Mouse (Mus musculus): ENCODE data around the gene Cracr2b. TPM values are rescaled to one million over a fixed set of nuclear protein-coding genes. Genes with fewer than 3 reads are reported as not detected.

The Cracr2b gene
- total and polyA plus RNA-seq, 3 experiments, result not detected

DNA sequence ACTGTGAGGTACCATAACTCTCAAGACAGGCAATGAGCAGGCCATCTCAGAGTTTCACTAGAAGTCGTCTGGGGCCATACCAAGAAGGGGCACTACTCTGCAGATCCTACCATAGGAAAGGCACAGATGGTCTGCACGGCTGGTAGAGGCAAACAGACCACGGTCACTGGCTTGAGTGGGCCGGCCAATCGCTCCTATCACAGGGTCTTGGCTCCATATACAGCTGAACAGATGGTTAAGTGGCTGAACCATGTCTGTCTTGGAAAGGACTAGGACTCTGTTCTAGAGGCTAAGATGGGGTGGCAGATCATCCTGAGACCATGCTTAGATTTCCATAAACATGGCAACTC is 41.6 kb downstream of the Cracr2b start:
- no peak overlapping the region for H3K4me2 ChIP-seq (ENCODE audit: insufficient read depth, low read depth, poor library complexity, severe bottlenecking)
- H3K9me3 ChIP-seq (replicated peaks; ENCODE audit: low read length), result no peaks in the 10 kb centered on the region
- H3K27ac ChIP-seq (ENCODE audit: insufficient read depth, low read depth), result no peak overlapping the region
- peaks cover 23 to 54% of the 10 kb centered on the region in 2 experiments for H3K36me3 ChIP-seq (replicated peaks in 1 of 2; ENCODE audit: control insufficient read depth in 1 of 2, insufficient read depth in 1 of 2, low read length in 1 of 2)
- no peaks in the 10 kb centered on the region for H3K79me2 ChIP-seq (replicated peaks; ENCODE audit: control insufficient read depth, extremely low read depth, insufficient read depth, poor library complexity, severe bottlenecking)
- dilution Hi-C loops (cut with MboI; ENCODE audit: extremely low pct_ligation_motif_present, extremely low pct_unique_long_range_greater_than_20kb, low sequenced_read_pairs), result no loop called here
- H3K4me3 ChIP-seq (replicated peaks in 1 of 3; ENCODE audit: low read depth in 2 of 3, low read length in 2 of 3, poor library complexity in 1 of 3), result no peak overlapping the region
- H3K4me1 ChIP-seq (ENCODE audit: control insufficient read depth in 1 of 2, insufficient read depth in 2 of 2), result peaks cover 2 to 15% of the 10 kb centered on the region in 2 experiments; a peak in 2 of 4 replicates
- DNase-seq (ENCODE audit: extremely low read depth), result no peak
- H3K9ac ChIP-seq (ENCODE audit: insufficient read depth, low read depth), result no peak overlapping the region
- H3K27me3 ChIP-seq (replicated peaks), result no peaks in the 10 kb centered on the region
- in situ Hi-C loops (cut with MboI; ENCODE audit: low pct_ligation_motif_present, low pct_unique_long_range_greater_than_20kb, low sequenced_read_pairs), result no loop called here
- TF ChIP-seq MAZ (IDR thresholded peaks at IDR 0.05; ENCODE audit: low read depth, low read length), result no peak

DNA sequence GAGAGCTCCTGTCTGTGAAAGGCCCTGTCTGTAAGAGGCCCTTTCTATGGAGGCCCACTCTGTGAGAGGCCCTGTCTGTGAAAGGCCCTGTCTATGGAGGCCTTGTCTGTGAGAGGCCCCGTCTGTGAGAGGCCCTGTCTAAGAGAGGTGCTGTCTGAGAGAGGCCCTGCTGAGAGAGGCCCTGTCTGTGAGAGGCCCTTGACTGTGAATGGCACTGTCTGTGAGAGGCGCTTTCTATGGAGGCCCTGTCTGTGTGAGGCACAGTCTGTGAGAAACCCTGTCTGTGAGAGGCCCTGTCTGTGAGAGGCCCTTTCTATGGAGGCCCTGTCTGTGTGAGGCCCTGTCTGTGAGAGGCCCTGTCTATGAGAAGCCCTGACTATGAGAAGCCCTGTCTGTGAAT is 45.4 kb downstream of the Cracr2b start:
- H3K36me3 ChIP-seq (replicated peaks in 1 of 2; ENCODE audit: control insufficient read depth in 1 of 2, insufficient read depth in 1 of 2, low read length in 1 of 2), result peaks cover 26 to 57% of the 10 kb centered on the region in 2 experiments
- H3K79me2 ChIP-seq (replicated peaks; ENCODE audit: control insufficient read depth, extremely low read depth, insufficient read depth, poor library complexity, severe bottlenecking), result no peaks in the 10 kb centered on the region
- in situ Hi-C loops (cut with MboI; ENCODE audit: low pct_ligation_motif_present, low pct_unique_long_range_greater_than_20kb, low sequenced_read_pairs) (no loop called here), dilution Hi-C loops (cut with MboI; ENCODE audit: extremely low pct_ligation_motif_present, extremely low pct_unique_long_range_greater_than_20kb, low sequenced_read_pairs) (no loop called here)
- H3K4me1 ChIP-seq (ENCODE audit: control insufficient read depth in 1 of 2, insufficient read depth in 2 of 2), result peaks cover 2 to 25% of the 10 kb centered on the region in 2 experiments; a peak in 2 of 4 replicates
- DNase-seq (ENCODE audit: extremely low read depth), result no peak
- no peaks in the 10 kb centered on the region for H3K27me3 ChIP-seq (replicated peaks)
- no peak overlapping the region for H3K9ac ChIP-seq (ENCODE audit: insufficient read depth, low read depth)
- H3K4me3 ChIP-seq (replicated peaks in 1 of 3; ENCODE audit: low read depth in 2 of 3, low read length in 2 of 3, poor library complexity in 1 of 3), result no peak overlapping the region
- no peaks in the 10 kb centered on the region for H3K9me3 ChIP-seq (replicated peaks; ENCODE audit: low read length)
- TF ChIP-seq HCFC1 (IDR thresholded peaks at IDR 0.05; ENCODE audit: low read depth, low read length) (no peak), CTCF (conservative IDR thresholded peaks at IDR 0.05 in 1 of 2, IDR thresholded peaks at IDR 0.05 in 1 of 2; ENCODE audit: low read depth in 2 of 2, low read length in 2 of 2) (no peak), RCOR1 (conservative IDR thresholded peaks at IDR 0.05; ENCODE audit: low read depth, low read length) (no peak), KAT2A (IDR thresholded peaks at IDR 0.05; ENCODE audit: insufficient replicate concordance, low read length) (no peak), E2F4 (IDR thresholded peaks at IDR 0.05; ENCODE audit: insufficient replicate concordance, low read depth, low read length) (no peak), USF2 (conservative IDR thresholded peaks at IDR 0.05; ENCODE audit: low read depth, low read length) (no peak), SMC3 (IDR thresholded peaks at IDR 0.05; ENCODE audit: low read depth, low read length) (no peak), JUN (IDR thresholded peaks at IDR 0.05; ENCODE audit: insufficient read depth, low read depth, low read length) (no peak), SIN3A (IDR thresholded peaks at IDR 0.05; ENCODE audit: low read length) (no peak), JUND (conservative IDR thresholded peaks at IDR 0.05; ENCODE audit: low read depth, low read length) (no peak), USF1 (IDR thresholded peaks at IDR 0.05; ENCODE audit: low read depth, low read length) (no peak), POLR2A (IDR thresholded peaks at IDR 0.05; ENCODE audit: low read depth, low read length) (no peak), ELF1 (IDR thresholded peaks at IDR 0.05; ENCODE audit: low read depth, low read length) (no peak), NRF1 (IDR thresholded peaks at IDR 0.05; ENCODE audit: low read depth, low read length) (no peak), CHD1 (IDR thresholded peaks at IDR 0.05; ENCODE audit: low read depth, low read length) (no peak), MAX (IDR thresholded peaks at IDR 0.05; ENCODE audit: low read length) (no peak), IRF4 (IDR thresholded peaks at IDR 0.05; ENCODE audit: low read depth, low read length) (no peak)
- H3K4me2 ChIP-seq (ENCODE audit: insufficient read depth, low read depth, poor library complexity, severe bottlenecking), result no peak overlapping the region
- no peak overlapping the region for H3K27ac ChIP-seq (ENCODE audit: insufficient read depth, low read depth)
